Mouse (Mus musculus) stomach, embryonic 15.5 days (tissue): Measurements from ENCODE around the gene Gm20388. TPM values are rescaled to one million over a fixed set of nuclear protein-coding genes. Genes with fewer than 3 reads are reported as not detected.

ENCODE experiments used
- ATAC-seq: fragments of 200-750 bp; cut with Nextera tagmentation; 2 replicates; pipeline ENCODE4 v1.8.0; 2017; ENCODE audit warnings: low read depth, moderate number of reproducible peaks, moderate TSS enrichment; ENCODE audit not compliant: insufficient read depth, low FRiP score
- H3K27ac ChIP-seq: fragments of 300-500 bp; sonication (generic); 2 replicates; pipeline ENCODE4 v1.5.1; 2015; ENCODE audit warnings: mild to moderate bottlenecking, inconsistent platforms
- H3K27me3 ChIP-seq: fragments of 300-500 bp; sonication (generic); replicated peaks from 2 replicates; pipeline ENCODE4 v1.6.1; 2015; ENCODE audit warnings: inconsistent platforms
- H3K36me3 ChIP-seq: fragments of 300-500 bp; sonication (generic); 2 replicates; pipeline ENCODE4 v1.6.1; 2015; ENCODE audit warnings: inconsistent platforms
- H3K4me1 ChIP-seq: fragments of 300-500 bp; sonication (generic); 2 replicates; pipeline ENCODE4 v1.6.1; 2015; ENCODE audit warnings: inconsistent platforms
- H3K4me2 ChIP-seq: fragments of 300-500 bp; sonication (generic); 2 replicates; pipeline ENCODE4 v1.6.1; 2015; ENCODE audit warnings: mild to moderate bottlenecking, inconsistent platforms
- H3K4me3 ChIP-seq: fragments of 300-500 bp; sonication (generic); replicated peaks from 2 replicates; pipeline ENCODE4 v1.5.1; 2015; ENCODE audit warnings: inconsistent platforms
- H3K9ac ChIP-seq: fragments of 300-500 bp; sonication (generic); 2 replicates; pipeline ENCODE4 v1.6.1; 2015; ENCODE audit warnings: inconsistent platforms
- H3K9me3 ChIP-seq: fragments of 300-500 bp; sonication (generic); 2 replicates; pipeline ENCODE4 v1.6.1; 2016; ENCODE audit warnings: inconsistent platforms
- WGBS: fragments of 180-500 bp; shearing (Covaris S2); methylation state at CpG from one replicate; pipeline ENCODE4 v1.1.7; 2015; 5-methylcytosine and 5-hydroxymethylcytosine counted together
- polyA plus RNA-seq: library from polyadenylated mRNA; unstranded; fragments of >200 nt; fragmentation: Nextera tagmentation; extraction: Ambion mirVana; gene quantifications from 2 replicates; pipeline ENCODE4 v1.2.1, GENCODE M21; 2015

Gm20388 gene
- polyA plus RNA-seq, 1 experiment from 2014 or later: not detected

GRCm38 (mm10) chr8:121795461-121795860 lies 1884.8 kb downstream of the Gm20388 start:
- ATAC-seq: no peak
- whole genome bisulfite sequencing: 80% methylated on average over 8 of the region's 8 CpGs
- peaks cover 23% of the 10 kb centered on the region for H3K36me3 ChIP-seq
- H3K4me3 ChIP-seq: no peak overlapping the region
- H3K9ac ChIP-seq: no peak overlapping the region
- H3K4me2 ChIP-seq: no peak overlapping the region
- no peaks in the 10 kb centered on the region for H3K9me3 ChIP-seq
- H3K27me3 ChIP-seq: no peaks in the 10 kb centered on the region
- H3K4me1 ChIP-seq: no peaks in the 10 kb centered on the region
- H3K27ac ChIP-seq: no peak overlapping the region

GRCm38 (mm10) chr8:121796406-121796805 lies 1885.8 kb downstream of the Gm20388 start:
- Histone ChIP-seq H3K4me2 (no peak overlapping the region), H3K27ac (no peak overlapping the region), H3K4me3 (no peak overlapping the region), H3K4me1 (no peaks in the 10 kb centered on the region), H3K36me3 (peaks cover 28% of the 10 kb centered on the region), H3K9ac (no peak overlapping the region), H3K9me3 (no peaks in the 10 kb centered on the region), H3K27me3 (no peaks in the 10 kb centered on the region)
- ATAC-seq: no peak
- 87% methylated on average over 11 of the region's 11 CpGs for WGBS

GRCm38 (mm10) chr8:121798401-121798800 lies 1887.8 kb downstream of the Gm20388 start:
- Histone ChIP-seq H3K27ac (no peak overlapping the region), H3K4me2 (no peak overlapping the region), H3K36me3 (peaks cover 39% of the 10 kb centered on the region), H3K4me3 (no peak overlapping the region), H3K27me3 (no peaks in the 10 kb centered on the region), H3K4me1 (no peaks in the 10 kb centered on the region), H3K9me3 (no peaks in the 10 kb centered on the region), H3K9ac (no peak overlapping the region)
- 85% methylated on average over 6 of the region's 6 CpGs for WGBS
- no peak for ATAC-seq

GRCm38 (mm10) chr8:121804829-121805228 lies 1894.2 kb downstream of the Gm20388 start:
- Histone ChIP-seq H3K36me3 (peaks cover 36% of the 10 kb centered on the region; the same call in 1 of the 2 replicates), H3K4me1 (no peaks in the 10 kb centered on the region), H3K4me2 (no peak overlapping the region), H3K9me3 (no peaks in the 10 kb centered on the region), H3K9ac (no peak overlapping the region), H3K27me3 (no peaks in the 10 kb centered on the region), H3K27ac (no peak overlapping the region), H3K4me3 (no peak overlapping the region)
- 91% methylated on average over 5 of the region's 5 CpGs for WGBS
- no peak for ATAC-seq

GRCm38 (mm10) chr8:121806126-121806525 lies 1895.5 kb downstream of the Gm20388 start:
- 91% methylated on average over 13 of the region's 13 CpGs for WGBS
- Histone ChIP-seq H3K27me3 (no peaks in the 10 kb centered on the region), H3K4me2 (no peak overlapping the region), H3K36me3 (peaks cover 32% of the 10 kb centered on the region; the same call in 1 of the 2 replicates), H3K4me3 (no peak overlapping the region), H3K9me3 (no peaks in the 10 kb centered on the region), H3K9ac (no peak overlapping the region), H3K27ac (no peak overlapping the region), H3K4me1 (no peaks in the 10 kb centered on the region)
- ATAC-seq: no peak

- 74% methylated on average over 11 of the region's 11 CpGs for WGBS
- Histone ChIP-seq H3K27ac (no peak overlapping the region), H3K9me3 (no peaks in the 10 kb centered on the region), H3K4me2 (no peak overlapping the region), H3K4me3 (no peak overlapping the region), H3K27me3 (no peaks in the 10 kb centered on the region), H3K9ac (no peak overlapping the region), H3K36me3 (peaks cover 30% of the 10 kb centered on the region), H3K4me1 (no peaks in the 10 kb centered on the region)
- ATAC-seq: no peak
These were observed 1897.4 kb downstream of the Gm20388 start for GRCm38 (mm10) chr8:121808032-121808431.

- ATAC-seq: no peak
- H3K9me3 ChIP-seq: no peaks in the 10 kb centered on the region
- H3K4me2 ChIP-seq: no peak overlapping the region
- H3K27me3 ChIP-seq: no peaks in the 10 kb centered on the region
- no peak overlapping the region for H3K9ac ChIP-seq
- no peak overlapping the region for H3K27ac ChIP-seq
- no peak overlapping the region for H3K4me3 ChIP-seq
- H3K4me1 ChIP-seq: no peaks in the 10 kb centered on the region
- 93% methylated on average over 11 of the region's 11 CpGs for WGBS
- H3K36me3 ChIP-seq: peaks cover 21% of the 10 kb centered on the region
These were observed 1899.0 kb downstream of the Gm20388 start for GRCm38 (mm10) chr8:121809524-121810155.

GRCm38 (mm10) chr8:121811502-121811901 lies 1900.9 kb downstream of the Gm20388 start:
- Histone ChIP-seq H3K27ac (no peak overlapping the region), H3K4me3 (no peak overlapping the region), H3K9me3 (no peaks in the 10 kb centered on the region), H3K4me2 (no peak overlapping the region), H3K4me1 (no peaks in the 10 kb centered on the region), H3K27me3 (no peaks in the 10 kb centered on the region), H3K9ac (no peak overlapping the region), H3K36me3 (peaks cover 8% of the 10 kb centered on the region)
- WGBS: 90% methylated on average over 3 of the region's 3 CpGs
- ATAC-seq: no peak

GRCm38 (mm10) chr8:121811931-121812570 lies 1901.4 kb downstream of the Gm20388 start:
- 92% methylated on average over 12 of the region's 12 CpGs for WGBS
- no peak overlapping the region for H3K4me3 ChIP-seq
- ATAC-seq: no peak
- H3K4me1 ChIP-seq: no peaks in the 10 kb centered on the region
- H3K9ac ChIP-seq: no peak overlapping the region
- H3K4me2 ChIP-seq: no peak overlapping the region
- no peak overlapping the region for H3K27ac ChIP-seq
- H3K36me3 ChIP-seq: peaks cover 9% of the 10 kb centered on the region
- H3K27me3 ChIP-seq: no peaks in the 10 kb centered on the region
- H3K9me3 ChIP-seq: no peaks in the 10 kb centered on the region

- Histone ChIP-seq H3K27ac (no peak overlapping the region), H3K4me3 (no peak overlapping the region), H3K4me1 (no peaks in the 10 kb centered on the region), H3K36me3 (peaks cover 18% of the 10 kb centered on the region; the same call in 1 of the 2 replicates), H3K4me2 (no peak overlapping the region), H3K9me3 (no peaks in the 10 kb centered on the region), H3K27me3 (no peaks in the 10 kb centered on the region), H3K9ac (no peak overlapping the region)
- no peak for ATAC-seq
- 82% methylated on average over 7 of the region's 7 CpGs for WGBS
These were observed 1907.6 kb downstream of the Gm20388 start for GRCm38 (mm10) chr8:121818226-121818625.

GRCm38 (mm10) chr8:121820840-121821239 lies 1910.2 kb downstream of the Gm20388 start:
- no peaks in the 10 kb centered on the region for H3K4me1 ChIP-seq
- H3K27me3 ChIP-seq: no peaks in the 10 kb centered on the region
- H3K4me3 ChIP-seq: no peak overlapping the region
- no peaks in the 10 kb centered on the region for H3K9me3 ChIP-seq
- H3K36me3 ChIP-seq: peaks cover 18% of the 10 kb centered on the region; the same call in 1 of the 2 replicates
- H3K4me2 ChIP-seq: no peak overlapping the region
- ATAC-seq: no peak
- no peak overlapping the region for H3K27ac ChIP-seq
- no peak overlapping the region for H3K9ac ChIP-seq
- whole genome bisulfite sequencing: 92% methylated on average over 6 of the region's 6 CpGs

GRCm38 (mm10) chr8:121821320-121821719 lies 1910.7 kb downstream of the Gm20388 start:
- Histone ChIP-seq H3K9ac (no peak overlapping the region), H3K4me2 (no peak overlapping the region), H3K9me3 (no peaks in the 10 kb centered on the region), H3K36me3 (peaks cover 18% of the 10 kb centered on the region; the same call in 1 of the 2 replicates), H3K4me1 (no peaks in the 10 kb centered on the region), H3K27ac (no peak overlapping the region), H3K27me3 (no peaks in the 10 kb centered on the region), H3K4me3 (no peak overlapping the region)
- no peak for ATAC-seq
- 89% methylated on average over 11 of the region's 11 CpGs for WGBS
